Mouse (Mus musculus) c-Kit-positive CD71-positive TER-119-positive erythroid progenitor cells, embryonic 14.5 days (primary cell): ENCODE measurements around the gene Aig1.
"Not testable (repeated sequence)": the region's sequence is repeated elsewhere in the genome, so short reads cannot be mapped to it uniquely, and the experiment has no call there.

Experiments
- DNase-seq: peaks from one replicate; pipeline ENCODE4 v3.0.0-alpha.2; 2013; ENCODE audit warnings: low spot score

The Aig1 gene

DNA sequence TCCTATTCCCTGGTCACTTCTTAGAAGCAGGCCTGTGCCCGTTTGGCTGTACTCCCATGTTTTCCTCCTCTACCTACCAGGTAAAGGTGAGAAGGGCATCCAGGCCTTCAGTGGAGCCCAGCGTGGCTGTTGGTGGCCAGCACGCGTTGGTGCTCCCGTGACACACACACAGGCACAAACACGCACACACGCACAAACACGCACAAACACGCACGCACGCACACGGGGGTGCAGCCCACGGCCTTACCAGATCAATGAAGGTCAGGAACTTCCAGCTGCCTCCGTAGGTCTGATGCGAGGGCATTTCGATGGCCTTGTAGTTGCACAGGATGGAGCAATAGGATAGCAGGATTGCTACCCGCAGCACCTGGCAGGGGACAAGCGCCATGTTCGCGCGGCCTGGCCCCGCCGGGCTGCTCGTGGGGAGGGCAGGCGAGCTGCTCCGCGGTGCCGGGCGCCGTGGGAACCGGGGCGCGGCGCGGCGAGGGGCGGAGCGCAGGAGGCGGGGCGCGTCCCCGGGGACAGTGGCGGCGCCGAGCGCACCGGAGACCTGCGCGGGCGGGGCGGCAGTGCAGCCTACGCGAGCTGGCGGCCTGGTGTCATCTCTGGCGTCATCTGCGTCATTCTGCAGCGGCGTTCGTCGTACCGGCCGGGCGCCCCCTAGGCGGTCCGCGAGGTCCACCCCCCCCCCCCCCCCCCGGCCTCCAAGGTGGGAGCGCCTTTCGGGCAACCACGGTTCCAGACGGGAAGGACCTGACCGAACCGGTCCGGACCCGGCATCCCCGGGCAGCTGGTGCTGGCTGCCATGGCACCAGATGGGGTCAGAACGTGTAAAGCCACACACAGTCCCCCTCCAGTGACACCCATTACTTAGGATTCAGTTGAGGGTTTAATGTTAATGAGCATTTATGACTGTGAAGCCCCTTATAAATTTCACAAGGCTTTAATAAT is at the start of gene Aig1:
Gene Aig1 (minus strand): TSS at position 610 of the 951 bp plus-strand sequence.
- DNase-seq = peak; percentile 70

DNA sequence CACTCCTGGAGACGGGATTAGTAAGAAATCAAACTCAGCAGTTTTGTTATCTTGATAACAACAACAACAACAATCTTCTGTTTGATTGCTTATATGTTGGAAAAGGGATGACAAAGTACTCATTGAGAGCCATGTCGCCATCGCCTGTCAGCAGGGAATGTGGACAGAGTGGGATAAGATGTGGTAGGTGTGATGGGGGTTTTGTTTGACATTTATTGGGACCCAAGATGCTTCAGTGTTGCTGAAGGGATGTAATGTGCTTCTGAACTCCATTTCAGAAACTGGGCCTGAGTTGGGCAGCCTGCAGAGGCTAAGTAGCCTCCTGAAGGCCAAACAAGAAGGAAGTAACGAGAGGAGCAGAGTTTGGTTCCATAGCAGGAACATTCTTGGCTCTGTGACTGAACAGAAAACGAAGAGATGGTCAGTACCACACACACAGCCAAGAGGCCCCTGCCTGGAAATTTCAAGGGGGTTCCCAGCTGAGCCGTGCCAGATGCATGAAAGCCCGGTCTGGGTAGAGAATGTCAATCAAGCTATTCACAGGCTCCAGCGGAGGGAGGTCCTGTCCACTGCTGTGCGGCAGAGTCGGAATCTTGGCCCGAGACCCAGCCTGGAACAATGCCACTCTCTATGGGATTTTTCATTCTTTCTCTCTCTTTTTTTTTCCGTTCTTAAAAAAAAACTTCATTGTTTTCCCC is 48.0 kb upstream of the Aig1 start:
- DNase-seq = no peak

DNA sequence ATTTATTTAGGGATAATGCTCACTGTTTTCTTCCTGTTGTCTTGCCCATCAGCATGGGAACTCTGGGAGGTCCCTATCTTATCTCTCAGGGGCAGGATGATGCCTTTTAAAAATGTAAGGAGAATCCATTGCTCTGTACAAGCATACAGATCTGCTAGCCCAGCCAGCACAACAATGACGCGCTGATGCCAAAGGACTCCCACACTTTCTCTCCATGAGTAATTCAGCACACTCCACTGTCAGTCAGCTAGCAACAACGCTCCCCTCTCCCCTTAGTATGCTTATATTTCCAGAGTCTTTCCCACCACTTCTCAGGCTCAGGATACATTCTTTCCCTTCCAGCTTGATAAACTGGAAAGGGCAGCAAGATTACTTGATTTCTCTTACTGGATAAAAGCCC is 46.4 kb upstream of the Aig1 start:
- no peak for DNase-seq

DNA sequence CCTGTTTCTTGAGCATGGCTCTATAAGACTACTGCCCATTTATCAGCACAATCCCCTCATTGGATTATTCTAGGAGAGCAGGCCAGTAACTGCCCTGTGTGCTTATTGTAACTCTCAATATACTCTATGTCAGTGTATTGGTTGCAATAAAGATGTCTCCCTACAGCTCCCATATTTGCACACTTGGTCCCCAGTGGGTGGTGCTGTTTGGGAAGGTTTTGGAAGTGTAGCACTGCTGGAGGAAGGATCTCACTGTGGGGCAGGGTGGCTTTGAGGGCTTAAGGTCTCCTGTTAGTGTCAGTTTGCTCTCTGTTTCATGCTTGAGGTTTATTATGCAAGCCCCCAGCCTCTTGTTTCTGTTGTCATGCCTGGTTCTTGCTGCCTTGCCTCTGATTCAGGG is 44.9 kb upstream of the Aig1 start:
- no peak for DNase-seq

DNA sequence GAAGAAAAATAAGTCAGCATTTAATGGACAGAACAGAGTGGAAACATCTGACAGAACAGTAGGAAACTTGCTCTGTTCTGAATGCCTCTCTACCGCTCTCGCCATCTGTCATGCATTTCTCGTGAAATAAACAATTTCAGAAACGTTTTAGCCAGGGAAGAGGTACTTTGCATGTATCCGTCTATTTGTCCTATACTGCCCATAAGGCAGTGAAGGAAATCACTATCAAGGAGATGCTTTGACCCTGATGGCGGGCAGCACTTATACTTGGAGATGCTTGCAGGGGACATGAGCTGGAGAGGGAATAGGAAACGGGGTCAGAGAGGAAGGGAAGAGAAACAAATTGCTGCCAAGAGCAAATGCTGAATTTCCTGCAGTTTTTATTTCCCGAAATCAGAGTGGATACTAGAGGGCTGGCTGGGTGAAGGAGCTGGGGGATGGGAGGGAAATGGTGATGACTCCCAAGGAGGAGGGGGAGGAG is 37.5 kb upstream of the Aig1 start:
- no peak for DNase-seq

DNA sequence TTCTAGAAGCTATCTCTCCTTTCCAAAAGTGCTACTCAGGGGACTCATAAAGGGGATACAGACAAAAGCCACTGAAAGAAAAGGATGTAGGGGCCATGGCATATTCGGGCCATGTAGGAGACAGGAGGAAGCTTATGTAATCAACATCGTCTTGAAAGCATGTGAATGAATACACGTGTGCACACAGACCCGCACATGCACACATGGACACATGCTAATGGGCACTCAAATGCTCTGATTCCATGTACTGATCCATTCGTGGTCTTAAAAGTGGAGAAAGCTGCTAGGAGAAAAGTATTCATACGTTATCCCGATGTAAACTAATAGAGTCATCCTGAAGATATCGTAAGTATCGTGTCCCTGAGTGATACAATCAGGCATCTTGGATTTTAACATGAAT is 36.8 kb upstream of the Aig1 start:
- no peak for DNase-seq

DNA sequence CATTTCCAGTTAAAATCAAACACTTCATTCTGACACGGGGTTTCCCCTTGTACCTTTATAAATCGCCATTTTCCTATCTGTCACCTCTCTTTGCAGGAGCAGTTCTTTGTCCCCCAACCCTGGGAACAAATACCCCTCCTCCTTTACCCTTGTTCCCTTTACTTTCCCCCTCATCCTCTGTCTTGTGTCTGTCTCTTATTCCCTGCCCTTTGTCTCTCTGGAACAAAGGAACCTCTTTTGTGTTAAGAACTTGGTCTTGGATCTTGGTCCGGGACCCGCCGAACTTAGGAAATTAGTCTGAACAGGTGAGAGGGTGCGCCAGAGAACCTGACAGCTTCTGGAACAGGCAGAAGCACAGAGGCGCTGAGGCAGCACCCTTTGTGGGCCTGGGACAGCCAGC is 24.0 kb upstream of the Aig1 start:
- DNase-seq = not testable (repeated sequence)

DNA sequence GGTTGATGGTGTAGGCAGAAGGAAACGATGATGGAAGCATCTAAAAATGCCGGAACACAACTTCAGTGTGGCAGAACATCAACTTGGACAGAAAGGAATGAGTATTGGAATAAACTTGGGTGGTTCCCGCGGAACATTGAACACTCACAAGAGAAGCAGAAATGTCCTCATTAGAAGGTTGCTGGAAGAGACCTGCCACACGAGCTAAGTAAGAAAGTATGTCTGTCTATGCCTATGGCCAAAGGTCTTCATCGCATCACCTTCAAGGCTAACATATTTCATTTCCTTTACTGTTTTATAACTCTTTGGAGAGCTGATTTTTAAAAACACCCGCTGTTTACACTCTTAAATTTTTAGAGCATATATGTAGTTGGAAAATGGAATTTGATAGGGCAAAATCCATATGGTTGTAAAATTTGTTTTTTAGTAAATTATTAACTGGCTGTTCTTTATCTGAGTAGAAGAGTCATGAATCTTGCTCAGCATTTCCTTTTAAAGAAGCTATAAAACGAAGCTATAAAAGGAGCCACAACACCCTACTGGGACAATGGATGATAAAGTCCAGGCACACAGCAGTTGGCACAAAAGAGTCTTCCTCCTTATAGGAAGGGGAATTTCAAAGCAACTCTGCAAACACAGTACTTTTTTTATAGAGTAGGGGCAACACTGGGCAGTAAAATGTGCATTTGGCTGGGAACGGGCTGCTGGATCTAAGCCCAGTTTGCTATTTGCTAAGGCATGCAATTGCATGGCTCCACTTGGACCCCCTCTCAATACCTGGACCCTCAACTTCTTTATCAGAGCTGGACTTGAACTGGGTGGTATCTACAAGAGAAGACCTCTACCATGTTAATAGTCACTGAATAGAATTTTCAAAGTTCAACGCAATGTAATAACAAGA is 14.4 kb upstream of the Aig1 start:
- DNase-seq = no peak

DNA sequence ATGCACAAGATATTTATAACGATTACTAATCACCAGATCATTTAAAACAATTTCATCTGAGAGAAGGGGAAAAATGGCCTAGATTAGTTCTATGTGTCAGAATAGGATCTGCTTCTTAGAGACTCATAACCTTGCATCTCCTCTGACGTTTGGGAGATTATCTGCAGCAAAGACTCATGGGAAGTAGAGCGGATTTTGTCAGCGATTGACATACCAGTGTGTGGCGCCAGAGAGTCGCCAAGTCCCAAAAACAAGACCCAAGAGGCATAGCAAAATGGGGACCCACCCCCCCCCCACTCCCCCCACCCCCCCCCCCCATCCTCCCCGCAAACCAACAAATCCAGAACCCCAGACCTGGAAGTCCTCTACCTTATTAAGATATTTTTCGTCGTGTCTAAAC is 13.7 kb upstream of the Aig1 start:
- DNase-seq = no peak

DNA sequence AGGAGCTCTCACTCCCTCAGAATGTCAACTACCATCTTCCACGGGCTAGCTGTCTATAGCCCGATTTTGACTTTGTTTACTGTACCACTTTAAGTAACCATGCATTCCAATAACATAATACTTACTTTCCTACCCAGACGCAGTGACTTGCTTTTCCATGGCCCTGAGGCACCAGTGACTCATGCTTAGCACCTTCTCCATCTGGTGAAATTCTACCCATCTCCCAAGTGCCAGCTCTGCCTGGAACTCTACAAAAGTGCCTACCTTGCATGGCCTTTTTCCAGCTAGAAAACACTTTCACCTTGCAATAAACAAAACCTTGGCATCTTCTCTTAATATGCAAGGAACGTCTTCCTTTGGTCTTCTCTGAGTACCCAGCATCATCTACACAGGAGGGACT is 9.9 kb upstream of the Aig1 start:
- no peak for DNase-seq

DNA sequence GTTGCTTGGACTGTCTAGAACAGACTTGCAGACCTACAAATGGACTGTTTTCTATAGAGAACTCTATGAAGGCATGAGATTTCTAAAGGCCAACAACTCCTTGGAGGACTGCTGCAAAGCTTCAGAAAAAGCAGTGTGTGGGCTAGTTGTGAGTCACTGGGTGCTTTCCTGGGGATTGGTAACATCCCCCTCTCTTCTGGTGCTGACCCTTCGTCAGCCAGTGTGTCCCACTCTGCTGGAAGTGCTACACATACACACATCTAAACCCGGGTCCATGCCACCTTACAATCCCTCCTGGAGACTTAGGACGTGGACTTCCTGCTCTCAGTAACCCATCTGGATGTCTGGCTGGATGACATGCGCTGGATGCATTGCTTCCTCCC is 6.2 kb upstream of the Aig1 start:
- DNase-seq = no peak

DNA sequence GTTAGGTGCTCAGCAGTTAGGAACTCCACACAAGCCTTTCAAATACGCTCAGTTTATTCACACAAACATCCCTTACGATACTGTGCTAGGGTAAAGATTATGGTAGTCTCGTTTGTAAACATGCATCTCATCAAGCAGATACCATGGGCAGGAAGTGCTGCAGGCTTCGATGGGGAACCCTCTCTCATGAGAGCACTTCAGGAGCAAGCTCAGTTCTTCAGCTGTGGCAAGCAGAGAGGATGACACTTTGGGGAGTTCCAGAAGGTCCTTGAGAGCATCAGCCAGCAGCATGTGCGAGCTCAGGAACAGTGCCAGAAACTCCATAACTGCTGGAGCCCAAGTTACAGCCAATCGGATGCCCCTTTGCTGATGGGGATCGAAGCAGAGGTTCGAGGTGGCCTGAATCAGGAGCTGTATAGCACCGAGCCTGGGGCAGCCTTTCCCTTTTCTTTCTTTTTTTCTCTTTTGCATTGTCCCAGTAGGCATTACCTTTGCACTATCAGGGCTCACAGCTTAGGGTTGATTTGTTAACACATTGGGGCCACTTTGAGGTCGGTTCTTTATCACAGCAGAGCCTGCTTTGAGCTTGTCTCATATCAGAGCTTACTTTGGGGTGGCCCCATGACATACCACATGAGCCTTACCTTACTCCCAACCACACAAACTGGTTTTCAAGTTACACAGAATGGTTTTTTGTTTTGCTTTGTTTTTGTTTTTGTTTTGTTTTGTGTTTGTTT is 5.7 kb upstream of the Aig1 start:
- DNase-seq = peak; percentile 71

DNA sequence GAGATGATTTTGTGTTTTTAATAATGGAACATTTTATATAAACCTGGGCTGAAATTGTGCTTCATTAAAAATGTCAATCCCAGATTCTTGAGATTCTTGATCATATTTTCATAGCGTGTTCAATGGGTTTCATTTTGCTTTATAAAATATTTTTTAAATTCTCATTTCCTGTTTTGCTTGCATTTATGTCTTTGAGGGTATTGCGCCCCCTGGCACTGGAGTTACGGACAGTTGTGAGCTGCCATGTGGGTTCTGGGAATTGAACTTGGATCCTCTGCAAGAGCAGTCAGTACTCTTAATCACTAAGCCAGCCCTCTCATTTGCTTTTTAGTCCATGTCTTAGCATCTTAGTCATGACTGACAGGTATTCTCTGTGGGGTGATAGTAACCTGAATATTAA is 1.8 kb upstream of the Aig1 start:
- no peak for DNase-seq

DNA sequence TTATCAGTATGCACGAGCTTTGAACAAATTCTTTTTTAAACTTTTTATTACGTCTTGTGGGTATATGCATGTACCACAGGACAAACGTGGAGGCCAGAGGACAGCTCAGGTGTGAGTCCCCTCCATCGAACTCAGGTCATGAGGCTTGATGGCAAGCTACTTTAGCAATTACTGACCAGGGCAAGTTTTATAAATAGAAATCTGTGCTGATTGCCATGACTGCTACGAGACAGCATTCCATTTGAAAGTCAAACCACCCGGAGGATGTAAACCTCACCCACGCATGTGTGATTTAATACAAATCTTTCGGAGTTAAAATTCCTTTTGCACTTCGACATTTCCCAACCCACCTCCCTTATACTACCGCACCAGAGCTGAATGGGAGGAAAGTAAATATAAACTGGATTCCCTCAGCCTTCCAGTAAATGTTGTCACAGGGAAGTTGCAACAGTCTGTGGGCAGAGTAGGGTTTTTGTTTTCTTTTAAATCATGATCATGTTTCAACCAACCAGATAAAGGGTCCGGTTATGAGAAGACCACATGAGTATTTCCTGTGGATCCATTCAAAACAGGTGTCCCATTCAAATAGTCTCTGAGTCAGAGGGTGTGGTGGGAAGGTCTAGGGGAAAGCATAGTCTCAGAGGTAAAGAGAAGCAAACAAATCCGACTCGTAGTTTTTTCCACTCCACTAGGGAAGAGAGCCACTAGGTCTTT is 699 bp upstream of the Aig1 start:
- DNase-seq = no peak

DNA sequence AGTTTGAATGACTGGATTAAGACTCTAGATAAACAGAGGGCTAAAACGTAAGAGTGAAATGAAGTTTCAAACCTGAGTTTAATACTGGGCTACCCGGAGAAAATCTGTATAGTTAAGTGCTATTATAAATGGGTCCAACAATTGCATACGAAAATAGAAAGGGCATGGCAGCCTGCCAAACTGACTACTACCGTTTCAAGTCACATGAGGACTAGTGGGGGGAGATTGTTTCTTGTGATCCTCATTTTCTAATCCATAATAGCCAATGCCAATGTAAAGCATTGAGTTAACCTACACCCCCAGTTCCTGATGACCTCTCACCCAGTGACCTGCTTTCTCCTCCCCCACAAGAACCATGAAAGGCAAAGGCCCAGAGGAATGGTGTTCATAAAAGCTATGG is 2.4 kb downstream of the Aig1 start:
- no peak for DNase-seq

DNA sequence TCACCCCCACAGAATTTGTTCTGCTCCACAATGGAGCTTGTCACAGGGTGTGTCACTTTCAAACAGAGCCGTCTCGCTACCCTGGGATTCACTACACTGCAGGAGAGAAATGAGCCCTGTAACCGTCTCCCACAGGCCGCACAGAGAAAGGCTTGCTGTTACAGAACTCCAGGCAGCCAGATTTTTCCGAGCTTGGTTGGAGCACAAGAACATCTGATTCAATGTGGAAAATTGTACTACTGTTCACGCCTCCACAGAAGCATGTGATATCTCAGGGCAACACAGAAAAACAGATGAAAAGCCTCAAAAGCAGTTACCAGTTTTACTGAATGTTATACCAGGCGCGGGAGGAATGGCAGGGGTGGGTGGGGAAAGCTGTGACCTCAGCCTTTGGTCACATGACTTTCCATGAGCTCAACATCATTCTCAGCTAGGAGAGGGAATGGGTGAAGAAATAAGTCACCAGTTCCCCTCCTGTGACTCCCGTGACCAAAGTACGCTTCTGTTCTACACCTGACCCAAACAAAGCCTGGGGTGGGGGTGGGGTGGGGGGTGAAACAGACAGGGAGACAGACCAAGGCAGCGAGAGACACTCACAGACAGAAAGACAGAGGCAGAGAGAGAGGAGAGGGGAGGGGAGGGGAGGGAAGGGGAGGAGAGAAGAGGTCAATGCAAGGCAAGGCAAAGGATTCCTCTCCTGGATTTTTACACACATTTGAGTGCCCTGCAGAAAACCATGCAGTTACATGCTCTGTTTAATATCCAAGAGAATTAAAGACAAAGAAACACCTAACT is 7.5 kb downstream of the Aig1 start:
- no peak for DNase-seq

DNA sequence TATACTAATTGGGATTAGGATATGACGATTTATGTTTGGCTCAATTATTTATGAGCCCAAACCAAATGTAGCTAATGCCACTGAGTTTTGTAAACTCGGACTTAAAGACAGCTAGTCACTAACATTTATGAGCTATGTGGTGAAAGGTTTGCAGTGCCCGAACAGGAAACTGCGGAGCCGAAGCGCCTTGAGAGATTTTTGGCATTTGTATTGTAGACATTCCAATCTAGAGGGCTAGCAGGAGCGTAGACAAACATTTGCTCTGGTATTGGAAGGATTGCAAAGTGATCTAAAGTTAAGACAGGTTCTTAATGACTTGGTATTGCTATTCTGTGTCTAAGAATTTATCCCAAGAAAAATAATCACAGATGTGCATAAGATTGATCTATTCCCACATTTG is 12.3 kb downstream of the Aig1 start:
- DNase-seq = no peak

DNA sequence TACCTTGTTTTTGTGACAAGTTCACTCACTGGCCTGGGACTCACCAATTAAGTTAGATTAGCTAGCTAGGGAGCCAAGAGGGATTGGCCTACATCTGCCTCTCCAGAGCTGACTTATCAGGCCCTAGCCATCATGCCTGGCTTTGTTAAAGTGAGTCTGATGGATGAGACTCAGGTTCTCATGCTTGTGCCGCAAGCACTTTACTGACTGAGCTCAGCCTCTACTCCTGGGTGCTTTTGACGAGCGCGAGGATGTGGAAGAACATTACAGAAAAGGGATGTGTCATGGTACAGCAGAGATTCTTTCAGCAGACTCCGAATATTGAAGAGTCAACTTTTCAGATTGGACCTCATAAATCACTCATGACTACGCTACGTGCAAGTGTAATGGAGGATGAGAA is 12.8 kb downstream of the Aig1 start:
- no peak for DNase-seq

DNA sequence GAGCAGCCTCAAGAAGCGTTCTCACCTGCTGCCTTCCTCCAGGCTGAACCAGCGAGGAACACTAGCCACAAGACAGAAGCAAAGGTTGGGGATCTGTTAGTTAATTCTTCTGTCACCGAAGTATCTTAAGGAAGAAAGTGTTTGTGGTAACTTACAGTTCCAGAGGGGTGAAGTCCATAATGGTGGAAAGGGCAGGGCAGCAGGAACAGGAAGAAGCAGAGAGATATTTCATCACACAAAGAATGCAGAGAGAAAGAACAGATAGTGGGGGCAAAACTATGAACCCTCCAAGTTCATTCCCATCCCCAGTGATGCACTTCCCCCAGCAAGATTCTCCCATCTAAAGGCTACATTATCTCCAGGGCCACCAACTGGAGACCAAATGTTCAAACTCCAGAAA is 13.7 kb downstream of the Aig1 start:
- DNase-seq = no peak

DNA sequence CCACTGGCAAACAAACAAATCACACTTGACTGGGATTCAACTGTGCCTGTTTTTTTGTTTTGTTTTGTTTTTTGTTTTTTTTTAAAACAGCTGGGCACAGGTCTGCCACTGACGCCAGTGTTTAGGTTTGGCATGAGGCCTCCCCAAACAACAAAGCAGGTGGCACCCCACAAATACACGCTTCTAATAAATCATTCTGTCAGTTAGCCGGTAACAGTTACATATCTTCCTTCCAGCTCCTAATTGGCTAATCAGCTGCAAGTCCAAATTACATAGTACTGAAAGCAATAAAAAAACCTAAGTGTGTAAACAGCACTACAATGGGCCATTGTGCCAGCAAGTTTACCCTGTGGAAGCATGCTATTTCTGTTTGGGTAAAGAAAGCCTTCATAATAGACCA is 18.7 kb downstream of the Aig1 start:
- no peak for DNase-seq
